Mouse (Mus musculus) forebrain, embryonic 11.5 days (tissue): ENCODE data around the gene 6030468B19Rik. TPM values are rescaled to one million over a fixed set of nuclear protein-coding genes. Genes with fewer than 3 reads are reported as not detected.

Experiments
- ATAC-seq: fragments of 200-750 bp; cut with Nextera tagmentation; replicated peaks from 2 replicates; pipeline ENCODE4 v1.8.0; 2017; ENCODE audit warnings: moderate TSS enrichment; ENCODE audit not compliant: low FRiP score
- DNase-seq: peaks from one replicate; pipeline ENCODE4 v3.0.0-alpha.2; 2017; ENCODE audit warnings: low spot score
- H3K27ac ChIP-seq: fragments of 300-500 bp; sonication (generic); 2 replicates; pipeline ENCODE4 v1.5.1; 2014; ENCODE audit warnings: low read depth, low read length
- H3K27me3 ChIP-seq: fragments of 300-500 bp; sonication (generic); 2 replicates; pipeline ENCODE4 v1.6.1; 2014; ENCODE audit warnings: mild to moderate bottlenecking, low read length, mixed read lengths; ENCODE audit not compliant: control insufficient read depth, insufficient read depth
- H3K36me3 ChIP-seq: fragments of 300-500 bp; sonication (generic); 2 replicates; pipeline ENCODE4 v1.6.1; 2014; ENCODE audit warnings: mild to moderate bottlenecking, low read length, moderate library complexity, mixed read lengths; ENCODE audit not compliant: control insufficient read depth, insufficient read depth
- H3K4me1 ChIP-seq: fragments of 300-500 bp; sonication (generic); replicated peaks from 2 replicates; pipeline ENCODE4 v1.6.1; 2014; ENCODE audit warnings: low read length, mixed read lengths; ENCODE audit not compliant: control insufficient read depth, insufficient read depth
- H3K4me2 ChIP-seq: fragments of 300-500 bp; sonication (generic); 2 replicates; pipeline ENCODE4 v1.6.1; 2014; ENCODE audit warnings: low read depth, mild to moderate bottlenecking, low read length, moderate library complexity, mixed read lengths; ENCODE audit not compliant: severe bottlenecking
- H3K4me3 ChIP-seq: fragments of 300-500 bp; sonication (generic); 2 replicates; pipeline ENCODE4 v1.5.1; 2014; ENCODE audit warnings: low read depth, low read length
- H3K9ac ChIP-seq: fragments of 300-500 bp; sonication (generic); 2 replicates; pipeline ENCODE4 v1.6.1; 2014; ENCODE audit warnings: low read length
- H3K9me3 ChIP-seq: fragments of 300-500 bp; sonication (generic); 2 replicates; pipeline ENCODE4 v1.6.1; 2016; ENCODE audit warnings: low read length, mixed read lengths; ENCODE audit not compliant: control insufficient read depth
- WGBS: fragments of 180-500 bp; shearing (Covaris S2); extraction: QIAGEN DNeasy Blood & Tissue Kit; methylation state at CpG from one replicate; pipeline ENCODE4 v1.1.7; 2014; 5-methylcytosine and 5-hydroxymethylcytosine counted together
- polyA plus RNA-seq: library from polyadenylated mRNA; unstranded; fragments of >200 nt; fragmentation: Nextera tagmentation; extraction: Ambion mirVana; gene quantifications from 2 replicates; pipeline ENCODE4 v1.2.1, GENCODE M21; 2014

Gene 6030468B19Rik
- polyA plus RNA-seq, 1 experiment from 2014 or later: 1.5 TPM

DNA sequence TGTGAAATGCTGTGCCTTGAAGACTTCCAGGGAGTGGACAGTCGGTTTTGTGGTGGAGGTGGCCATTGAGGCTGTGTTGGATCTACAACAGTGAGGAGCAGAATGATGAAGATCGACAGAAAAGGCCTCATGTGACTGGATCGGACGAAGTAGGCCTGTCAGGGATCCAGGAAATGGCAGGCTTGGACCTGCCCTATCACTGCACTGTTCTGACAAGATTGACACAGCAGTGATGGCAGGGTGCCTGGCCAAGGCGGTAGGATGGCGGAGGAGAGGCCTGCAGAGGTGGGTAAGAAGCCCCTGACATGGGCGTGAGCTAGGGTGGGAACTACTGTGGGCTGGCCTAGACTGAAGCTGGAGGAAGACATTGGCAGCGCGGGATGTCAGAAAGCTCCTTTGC is 33.1 kb upstream of the 6030468B19Rik start:
- no peaks in the 10 kb centered on the region for H3K27me3 ChIP-seq
- 91% methylated on average over 9 of the region's 9 CpGs for WGBS
- no peaks in the 10 kb centered on the region for H3K4me1 ChIP-seq
- no peak overlapping the region for H3K4me3 ChIP-seq
- no peak overlapping the region for H3K9ac ChIP-seq
- H3K27ac ChIP-seq: no peak overlapping the region
- H3K4me2 ChIP-seq: no peak overlapping the region
- DNase-seq (no peak), ATAC-seq (no peak)
- H3K9me3 ChIP-seq: no peaks in the 10 kb centered on the region
- peaks cover 8% of the 10 kb centered on the region for H3K36me3 ChIP-seq

DNA sequence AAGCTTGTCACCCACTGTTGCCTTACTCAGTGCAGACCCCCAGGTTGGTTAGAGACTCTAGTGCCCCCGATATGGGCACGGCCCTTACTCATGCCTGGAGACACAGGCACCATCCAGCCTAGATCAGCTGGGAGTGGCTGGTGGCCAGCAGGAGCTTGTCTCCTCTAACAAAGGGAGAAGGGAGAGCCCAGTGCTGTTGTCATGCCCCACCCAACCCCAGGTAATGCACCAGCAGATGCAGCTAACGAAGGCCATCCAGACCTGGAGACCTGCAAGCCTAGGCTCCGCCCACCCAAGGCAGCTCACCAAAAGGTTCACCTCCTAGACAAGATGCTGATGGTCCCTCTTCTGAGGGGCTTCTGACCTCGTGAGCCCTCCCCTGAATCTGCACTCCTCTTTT is 32.1 kb upstream of the 6030468B19Rik start:
- H3K4me2 ChIP-seq: no peak overlapping the region
- H3K27ac ChIP-seq: no peak overlapping the region
- WGBS: 93% methylated on average over 5 of the region's 5 CpGs
- H3K4me3 ChIP-seq: no peak overlapping the region
- H3K9ac ChIP-seq: no peak overlapping the region
- H3K9me3 ChIP-seq: no peaks in the 10 kb centered on the region
- no peaks in the 10 kb centered on the region for H3K4me1 ChIP-seq
- no peak for DNase-seq
- no peak for ATAC-seq
- peaks cover 5% of the 10 kb centered on the region for H3K36me3 ChIP-seq
- no peaks in the 10 kb centered on the region for H3K27me3 ChIP-seq

DNA sequence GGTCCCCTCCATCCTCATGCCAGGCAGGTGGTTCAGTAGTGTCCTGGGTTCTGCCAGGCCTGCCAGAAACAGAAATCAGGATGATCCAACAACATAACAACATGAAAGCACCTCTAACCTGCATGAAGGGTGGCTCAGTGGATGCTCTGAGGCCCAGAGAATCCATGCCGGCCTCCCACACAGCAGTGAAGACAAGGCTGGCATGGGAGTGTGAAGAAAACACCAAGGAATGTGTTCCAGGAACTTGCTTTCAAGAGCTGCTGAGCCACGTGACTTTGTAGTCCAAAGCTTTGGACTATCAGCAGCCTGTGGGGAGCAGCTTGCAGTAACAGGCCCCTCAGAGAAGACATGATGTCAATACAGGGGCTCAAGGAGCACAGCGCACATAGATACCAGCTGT is 31.2 kb upstream of the 6030468B19Rik start:
- Histone ChIP-seq H3K9me3 (no peaks in the 10 kb centered on the region), H3K27ac (no peak overlapping the region), H3K4me2 (no peak overlapping the region), H3K4me3 (no peak overlapping the region), H3K27me3 (no peaks in the 10 kb centered on the region), H3K4me1 (no peaks in the 10 kb centered on the region), H3K36me3 (no peaks in the 10 kb centered on the region; the same call in none of the 2 replicates), H3K9ac (no peak overlapping the region)
- 84% methylated on average over 3 of the region's 3 CpGs for WGBS
- DNase-seq (no peak), ATAC-seq (no peak)

- Histone ChIP-seq H3K4me2 (no peak overlapping the region), H3K4me1 (no peaks in the 10 kb centered on the region), H3K36me3 (no peaks in the 10 kb centered on the region; the same call in 1 of the 2 replicates), H3K27ac (no peak overlapping the region), H3K9ac (no peak overlapping the region), H3K4me3 (no peak overlapping the region), H3K27me3 (no peaks in the 10 kb centered on the region), H3K9me3 (no peaks in the 10 kb centered on the region)
- WGBS: 88% methylated on average over 20 of the region's 20 CpGs
- DNase-seq (no peak), ATAC-seq (no peak)
Observed at GRCm38 (mm10) chr11:117768725-117769682, 28.5 kb upstream of the 6030468B19Rik start.

GRCm38 (mm10) chr11:117769683-117770047 is 27.8 kb upstream of the 6030468B19Rik start:
- no peaks in the 10 kb centered on the region for H3K9me3 ChIP-seq
- H3K27me3 ChIP-seq: no peaks in the 10 kb centered on the region
- no peak for ATAC-seq
- H3K4me1 ChIP-seq: no peaks in the 10 kb centered on the region
- H3K27ac ChIP-seq: no peak overlapping the region
- no peaks in the 10 kb centered on the region for H3K36me3 ChIP-seq
- DNase-seq: no peak
- no peak overlapping the region for H3K9ac ChIP-seq
- H3K4me2 ChIP-seq: no peak overlapping the region
- H3K4me3 ChIP-seq: no peak overlapping the region
- 87% methylated on average over 7 of the region's 7 CpGs for WGBS

DNA sequence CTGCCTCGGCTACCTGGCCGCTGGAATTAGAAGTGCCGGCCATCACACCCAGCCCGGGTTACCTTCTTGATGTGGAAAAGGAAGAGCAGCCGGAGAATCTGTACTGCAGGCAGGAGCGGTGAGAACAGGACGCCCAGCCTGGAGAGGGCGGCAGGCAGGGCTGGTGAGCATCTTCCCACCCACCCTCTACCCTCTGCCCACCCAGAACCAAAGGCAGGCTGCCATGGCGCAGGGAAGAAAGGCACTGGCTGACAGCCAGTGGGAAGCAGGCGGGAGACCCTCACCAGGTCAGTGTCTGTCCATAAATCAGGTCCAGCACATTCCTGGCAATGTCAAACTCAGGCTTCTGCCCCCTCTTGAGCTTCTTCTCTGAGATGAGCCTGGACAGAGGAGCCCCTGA is 27.1 kb upstream of the 6030468B19Rik start:
- WGBS: 90% methylated on average over 10 of the region's 10 CpGs
- no peak for ATAC-seq
- DNase-seq: no peak
- H3K27ac ChIP-seq: no peak overlapping the region
- no peaks in the 10 kb centered on the region for H3K27me3 ChIP-seq
- no peak overlapping the region for H3K4me3 ChIP-seq
- no peaks in the 10 kb centered on the region for H3K36me3 ChIP-seq
- H3K4me1 ChIP-seq: no peaks in the 10 kb centered on the region
- H3K9me3 ChIP-seq: no peaks in the 10 kb centered on the region
- no peak overlapping the region for H3K9ac ChIP-seq
- H3K4me2 ChIP-seq: no peak overlapping the region

DNA sequence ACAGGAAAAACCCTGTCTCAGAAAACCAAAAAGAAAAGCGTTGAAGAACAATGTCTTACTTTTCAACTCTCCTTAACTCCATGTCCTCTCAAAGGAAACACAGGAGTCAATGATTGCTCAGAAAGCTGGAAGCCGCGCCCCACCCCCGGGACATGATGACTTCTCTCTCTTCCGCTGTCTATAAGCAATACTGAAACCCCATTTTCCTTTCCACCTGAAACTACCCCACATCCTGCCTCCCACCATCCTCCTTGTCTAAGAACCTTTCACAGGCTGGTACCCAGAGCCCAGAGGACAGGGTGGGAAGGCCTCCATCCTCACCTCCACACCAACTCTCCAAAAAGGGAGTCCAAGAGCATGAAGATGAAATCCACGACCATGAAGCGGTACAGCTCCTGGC is 25.1 kb upstream of the 6030468B19Rik start:
- no peak overlapping the region for H3K4me3 ChIP-seq
- H3K4me2 ChIP-seq: no peak overlapping the region
- no peaks in the 10 kb centered on the region for H3K9me3 ChIP-seq
- no peaks in the 10 kb centered on the region for H3K4me1 ChIP-seq
- H3K36me3 ChIP-seq: no peaks in the 10 kb centered on the region
- H3K9ac ChIP-seq: no peak overlapping the region
- no peaks in the 10 kb centered on the region for H3K27me3 ChIP-seq
- no peak for DNase-seq
- no peak for ATAC-seq
- 94% methylated on average over 7 of the region's 7 CpGs for WGBS
- H3K27ac ChIP-seq: no peak overlapping the region

DNA sequence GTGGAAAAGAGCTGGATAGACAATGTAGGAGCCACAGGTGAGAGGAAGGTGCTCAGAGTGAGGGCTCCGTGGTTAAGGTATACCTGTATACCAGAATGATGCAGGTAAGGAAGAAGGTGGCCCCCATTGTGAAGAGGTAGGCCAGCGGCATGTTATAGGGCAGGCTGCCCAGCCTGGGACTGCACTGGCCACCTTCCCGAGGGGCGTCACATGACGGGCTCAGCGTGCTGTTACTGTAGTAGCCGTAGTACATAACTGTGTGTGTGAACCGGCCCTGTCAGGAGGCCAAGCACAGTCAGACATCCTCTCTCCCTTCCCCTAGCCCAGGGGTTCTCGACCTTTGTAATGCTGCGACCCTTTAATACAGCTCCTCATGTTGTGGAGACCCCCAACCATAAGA is 22.5 kb upstream of the 6030468B19Rik start:
- H3K4me3 ChIP-seq: no peak overlapping the region
- H3K9ac ChIP-seq: no peak overlapping the region
- no peak overlapping the region for H3K4me2 ChIP-seq
- no peak overlapping the region for H3K27ac ChIP-seq
- H3K27me3 ChIP-seq: peaks cover 1% of the 10 kb centered on the region
- DNase-seq (no peak), ATAC-seq (no peak)
- peaks cover 5% of the 10 kb centered on the region for H3K4me1 ChIP-seq
- H3K36me3 ChIP-seq: no peaks in the 10 kb centered on the region
- WGBS: 90% methylated on average over 10 of the region's 10 CpGs
- H3K9me3 ChIP-seq: no peaks in the 10 kb centered on the region

DNA sequence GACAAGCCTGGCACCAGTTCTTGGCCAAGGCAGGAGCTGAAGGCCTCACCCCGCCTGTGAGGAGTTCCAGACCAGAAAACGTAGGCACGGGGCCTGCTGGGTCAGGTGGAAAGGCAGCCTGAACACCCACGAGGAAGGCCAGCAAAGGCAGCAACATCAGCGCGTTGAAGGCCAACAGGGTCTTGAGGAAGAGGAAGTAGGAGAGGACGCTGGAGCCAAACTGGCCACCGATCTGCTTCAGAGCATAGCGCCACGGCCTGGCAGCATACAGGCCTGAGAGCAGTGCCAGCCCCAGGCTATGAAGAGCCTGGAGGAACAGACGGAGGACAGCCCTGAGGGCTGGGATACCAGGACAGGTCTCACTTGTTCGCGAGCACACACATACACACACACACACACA is 21.9 kb upstream of the 6030468B19Rik start:
- ATAC-seq: no peak
- H3K36me3 ChIP-seq: no peaks in the 10 kb centered on the region
- 90% methylated on average over 10 of the region's 13 CpGs for WGBS

More for the DNA sequence above, 21.9 kb upstream of the 6030468B19Rik start:
- DNase-seq: no peak
- no peak overlapping the region for H3K4me3 ChIP-seq
- H3K4me1 ChIP-seq: peaks cover 10% of the 10 kb centered on the region
- H3K9me3 ChIP-seq: no peaks in the 10 kb centered on the region
- H3K27ac ChIP-seq: no peak overlapping the region
- no peak overlapping the region for H3K9ac ChIP-seq
- no peak overlapping the region for H3K4me2 ChIP-seq
- peaks cover 8% of the 10 kb centered on the region for H3K27me3 ChIP-seq
